Mouse (Mus musculus): ENCODE results near the gene Zfp386. TPM values are rescaled to one million over a fixed set of nuclear protein-coding genes. Genes with fewer than 3 reads are reported as not detected.
"Not testable (repeated sequence)": the region's sequence is repeated elsewhere in the genome, so short reads cannot be mapped to it uniquely, and the experiment has no call there.

Zfp386 gene
- 67.4 and 70.8 TPM in 2 replicates for polyA plus RNA-seq (2014; fragmentation: Nextera tagmentation; extraction: Ambion mirVana)

DNA sequence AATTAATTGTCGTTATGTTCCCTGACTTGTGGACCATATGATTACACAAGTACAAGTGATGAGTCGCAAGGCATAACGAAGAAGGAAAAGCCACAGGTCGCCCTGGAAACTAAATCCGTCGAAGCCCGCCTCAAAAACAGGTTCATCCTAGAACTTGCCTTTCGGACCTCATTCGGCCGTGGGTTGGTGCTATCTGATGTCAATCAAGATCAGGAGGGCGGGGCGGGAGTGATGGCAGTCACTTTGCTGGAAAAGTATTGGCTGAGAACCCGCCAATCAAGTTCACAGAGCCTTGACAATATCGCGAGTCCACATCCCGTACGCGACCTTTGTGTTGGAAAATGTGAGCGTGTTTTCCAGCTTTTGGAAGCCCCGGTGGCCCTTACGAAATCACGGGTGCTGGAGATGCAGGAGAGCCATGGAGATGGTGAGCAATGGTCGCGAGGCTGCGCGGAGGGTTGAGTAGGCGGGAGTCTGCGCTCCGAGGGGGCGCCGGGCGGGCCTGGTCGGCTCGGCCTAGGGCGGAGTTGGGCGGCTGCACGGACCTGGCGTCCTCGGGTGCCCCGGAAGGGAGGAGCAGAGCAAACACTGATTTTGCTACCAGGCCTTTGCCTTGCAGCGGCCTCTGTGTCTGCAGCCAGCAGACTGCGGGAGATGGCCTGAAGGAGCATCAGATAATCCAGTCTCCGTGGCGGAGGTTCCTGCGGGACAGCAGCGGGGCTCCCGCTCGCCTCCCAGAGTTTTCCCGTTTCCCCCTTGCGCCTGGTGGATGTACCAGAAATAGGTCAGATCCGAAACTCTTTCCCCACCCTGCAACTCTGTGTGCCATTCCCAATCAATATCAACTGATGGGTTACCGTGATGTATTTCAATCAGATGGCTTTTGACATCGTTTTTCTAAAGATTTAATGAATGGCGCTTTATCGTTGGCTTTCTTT, at the start of gene Zfp386:
Gene Zfp386 (plus strand): TSS at position 285 of the 938 bp plus-strand sequence.
- Histone ChIP-seq H3K4me3 (ENCODE audit: low read depth, low read length) (peak within 1 kb of the TSS; percentile 92), H3K4me2 (ENCODE audit: low read depth) (peak within 1 kb of the TSS; percentile 65), H3K36me3 (ENCODE audit: control insufficient read depth, insufficient read depth, low read length) (peaks cover 5% of the 10 kb centered on the region), H3K4me1 (ENCODE audit: control insufficient read depth, insufficient read depth, low read length) (peaks cover 10% of the 10 kb centered on the region; the same call in 1 of the 2 replicates), H3K27ac (ENCODE audit: low read depth, low read length) (peak within 1 kb of the TSS; percentile 93), H3K27me3 (ENCODE audit: control insufficient read depth, insufficient read depth, low read length) (no peaks in the 10 kb centered on the region), H3K9ac (ENCODE audit: low read length) (peak within 1 kb of the TSS; percentile 98), H3K9me3 (ENCODE audit: control insufficient read depth, low read length) (no peaks in the 10 kb centered on the region)
- 1% methylated on average over 55 of the region's 55 CpGs for WGBS
- ATAC-seq (ENCODE audit: insufficient read depth, low FRiP score, low TSS enrichment) (peak; percentile 100), DNase-seq (ENCODE audit: low spot score) (peak; percentile 96)

DNA sequence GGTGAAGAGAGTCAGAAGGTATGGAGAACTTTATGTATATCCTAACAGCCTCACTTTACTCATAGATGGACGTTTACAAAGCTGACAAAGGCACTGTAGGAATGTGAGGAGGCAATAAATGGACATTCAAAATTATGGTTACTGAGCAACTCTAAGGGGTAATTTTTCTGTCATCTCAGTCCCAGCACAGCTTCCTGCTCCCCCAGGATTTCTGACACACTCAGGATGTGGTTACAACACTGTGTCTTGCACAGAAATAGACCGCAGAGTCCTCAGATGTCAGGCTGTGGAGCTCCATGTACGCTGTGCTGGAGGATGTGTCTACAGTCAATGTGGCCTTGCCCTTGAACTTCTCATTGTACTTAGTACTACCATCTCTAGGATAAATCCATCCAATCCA, 47.7 kb upstream of the Zfp386 start:
- not testable (repeated sequence) for H3K27me3 ChIP-seq (ENCODE audit: control insufficient read depth, insufficient read depth, low read length); H3K9me3 ChIP-seq (ENCODE audit: control insufficient read depth, low read length); H3K4me1 ChIP-seq (ENCODE audit: control insufficient read depth, insufficient read depth, low read length); H3K9ac ChIP-seq (ENCODE audit: low read length); H3K4me2 ChIP-seq (ENCODE audit: low read depth); H3K27ac ChIP-seq (ENCODE audit: low read depth, low read length); H3K36me3 ChIP-seq (ENCODE audit: control insufficient read depth, insufficient read depth, low read length); ATAC-seq (ENCODE audit: insufficient read depth, low FRiP score, low TSS enrichment); H3K4me3 ChIP-seq (ENCODE audit: low read depth, low read length); DNase-seq (ENCODE audit: low spot score)
- 76% methylated on average over 3 of the region's 3 CpGs for WGBS

DNA sequence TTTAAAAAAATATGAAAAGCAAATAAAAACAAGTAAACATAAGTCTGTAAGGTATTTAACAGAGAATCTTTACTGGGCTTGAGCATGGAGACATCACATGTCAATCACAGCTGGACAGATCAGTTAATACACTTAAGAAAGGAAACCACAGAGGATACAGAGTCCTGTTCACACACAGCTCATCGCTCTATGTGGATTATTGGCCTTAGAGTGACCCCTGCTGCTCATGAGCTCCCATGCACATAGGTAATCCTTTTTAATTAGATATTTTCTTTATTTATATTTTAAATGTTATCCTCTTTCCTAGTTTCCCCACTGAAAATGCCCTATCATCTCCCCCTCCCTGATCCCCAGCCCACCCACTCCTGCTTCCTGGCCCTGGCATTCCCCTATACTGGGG, 44.6 kb upstream of the Zfp386 start:
- not testable (repeated sequence) for H3K4me2 ChIP-seq (ENCODE audit: low read depth); H3K4me1 ChIP-seq (ENCODE audit: control insufficient read depth, insufficient read depth, low read length); ATAC-seq (ENCODE audit: insufficient read depth, low FRiP score, low TSS enrichment); H3K36me3 ChIP-seq (ENCODE audit: control insufficient read depth, insufficient read depth, low read length); H3K4me3 ChIP-seq (ENCODE audit: low read depth, low read length); H3K9me3 ChIP-seq (ENCODE audit: control insufficient read depth, low read length); H3K9ac ChIP-seq (ENCODE audit: low read length); H3K27ac ChIP-seq (ENCODE audit: low read depth, low read length); DNase-seq (ENCODE audit: low spot score); H3K27me3 ChIP-seq (ENCODE audit: control insufficient read depth, insufficient read depth, low read length)
- WGBS: 67% methylated on average over 1 of the region's 1 CpGs

DNA sequence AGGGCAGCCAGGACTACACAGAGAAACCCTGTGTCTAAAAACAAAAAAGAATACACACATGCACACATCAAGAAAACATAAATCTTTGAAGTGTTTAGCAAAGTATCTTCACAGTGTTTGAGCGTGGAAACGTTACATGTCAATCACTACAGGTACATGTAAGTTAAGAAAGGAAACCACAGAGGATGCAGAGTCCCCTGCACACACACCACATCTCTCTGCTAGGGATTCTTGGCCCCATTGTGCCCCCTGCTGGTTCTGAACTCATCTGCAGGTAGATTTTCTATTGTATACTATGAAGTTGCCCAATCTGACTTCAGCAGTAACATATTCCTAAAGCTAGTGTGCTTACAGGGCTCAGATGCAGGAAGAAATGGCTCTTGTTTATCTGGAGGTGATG, 36.7 kb upstream of the Zfp386 start:
- Histone ChIP-seq H3K4me3 (ENCODE audit: low read depth, low read length) (no peak overlapping the region), H3K27ac (ENCODE audit: low read depth, low read length) (no peak overlapping the region), H3K4me2 (ENCODE audit: low read depth) (no peak overlapping the region), H3K27me3 (ENCODE audit: control insufficient read depth, insufficient read depth, low read length) (no peaks in the 10 kb centered on the region), H3K36me3 (ENCODE audit: control insufficient read depth, insufficient read depth, low read length) (no peaks in the 10 kb centered on the region), H3K9me3 (ENCODE audit: control insufficient read depth, low read length) (no peaks in the 10 kb centered on the region), H3K4me1 (ENCODE audit: control insufficient read depth, insufficient read depth, low read length) (no peaks in the 10 kb centered on the region), H3K9ac (ENCODE audit: low read length) (no peak overlapping the region)
- DNase-seq (ENCODE audit: low spot score): no peak
- 84% methylated on average over 2 of the region's 2 CpGs for WGBS
- ATAC-seq (ENCODE audit: insufficient read depth, low FRiP score, low TSS enrichment): no peak

DNA sequence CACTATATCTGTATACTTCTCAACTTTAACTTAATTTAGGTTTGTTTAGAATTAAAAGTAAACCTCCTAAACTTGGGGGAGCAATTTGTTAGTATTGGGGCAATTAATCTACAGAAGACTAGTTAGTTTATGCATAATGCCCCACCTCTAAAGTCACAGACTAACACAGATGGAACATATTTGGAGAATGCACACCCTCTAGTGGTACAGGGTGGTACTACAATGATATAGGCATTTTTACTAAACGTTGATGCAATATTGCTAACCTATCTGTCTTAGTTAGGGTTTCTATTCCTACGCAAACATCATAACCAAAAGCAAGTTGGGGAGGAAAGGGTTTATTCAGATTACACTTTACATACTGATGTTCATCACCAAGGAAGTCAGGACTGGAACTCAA, 19.4 kb upstream of the Zfp386 start:
- Histone ChIP-seq H3K27ac (ENCODE audit: low read depth, low read length) (no peak overlapping the region), H3K36me3 (ENCODE audit: control insufficient read depth, insufficient read depth, low read length) (no peaks in the 10 kb centered on the region), H3K4me2 (ENCODE audit: low read depth) (no peak overlapping the region), H3K9me3 (ENCODE audit: control insufficient read depth, low read length) (no peaks in the 10 kb centered on the region), H3K4me3 (ENCODE audit: low read depth, low read length) (no peak overlapping the region), H3K4me1 (ENCODE audit: control insufficient read depth, insufficient read depth, low read length) (no peaks in the 10 kb centered on the region), H3K9ac (ENCODE audit: low read length) (no peak overlapping the region), H3K27me3 (ENCODE audit: control insufficient read depth, insufficient read depth, low read length) (no peaks in the 10 kb centered on the region)
- DNase-seq (ENCODE audit: low spot score) (no peak), ATAC-seq (ENCODE audit: insufficient read depth, low FRiP score, low TSS enrichment) (no peak)
- 58% methylated on average over 2 of the region's 2 CpGs for WGBS

DNA sequence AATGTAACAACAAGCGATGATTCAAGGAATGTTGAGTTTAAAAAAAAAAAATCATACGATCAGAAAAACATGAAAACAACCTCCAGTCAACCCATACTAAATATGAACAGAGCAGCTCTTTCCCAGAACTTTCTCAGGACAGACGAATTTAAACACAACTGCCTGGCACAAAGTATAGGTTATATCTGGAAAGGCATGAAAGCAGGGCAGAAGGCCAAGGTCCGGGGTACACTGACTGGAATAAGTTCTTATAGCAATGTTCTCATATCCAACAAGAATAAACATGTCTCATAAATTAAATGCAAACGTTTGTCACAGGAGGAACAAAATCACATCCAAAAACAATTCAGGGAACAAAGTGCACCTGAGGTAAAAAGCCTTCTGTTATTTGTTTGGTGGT, 12.2 kb upstream of the Zfp386 start:
- Histone ChIP-seq H3K4me1 (ENCODE audit: control insufficient read depth, insufficient read depth, low read length) (no peaks in the 10 kb centered on the region), H3K27me3 (ENCODE audit: control insufficient read depth, insufficient read depth, low read length) (no peaks in the 10 kb centered on the region), H3K27ac (ENCODE audit: low read depth, low read length) (no peak overlapping the region), H3K36me3 (ENCODE audit: control insufficient read depth, insufficient read depth, low read length) (no peaks in the 10 kb centered on the region), H3K9me3 (ENCODE audit: control insufficient read depth, low read length) (no peaks in the 10 kb centered on the region), H3K4me2 (ENCODE audit: low read depth) (no peak overlapping the region), H3K4me3 (ENCODE audit: low read depth, low read length) (no peak overlapping the region), H3K9ac (ENCODE audit: low read length) (no peak overlapping the region)
- 81% methylated on average over 5 of the region's 5 CpGs for WGBS
- no peak for ATAC-seq (ENCODE audit: insufficient read depth, low FRiP score, low TSS enrichment)
- DNase-seq (ENCODE audit: low spot score): no peak

DNA sequence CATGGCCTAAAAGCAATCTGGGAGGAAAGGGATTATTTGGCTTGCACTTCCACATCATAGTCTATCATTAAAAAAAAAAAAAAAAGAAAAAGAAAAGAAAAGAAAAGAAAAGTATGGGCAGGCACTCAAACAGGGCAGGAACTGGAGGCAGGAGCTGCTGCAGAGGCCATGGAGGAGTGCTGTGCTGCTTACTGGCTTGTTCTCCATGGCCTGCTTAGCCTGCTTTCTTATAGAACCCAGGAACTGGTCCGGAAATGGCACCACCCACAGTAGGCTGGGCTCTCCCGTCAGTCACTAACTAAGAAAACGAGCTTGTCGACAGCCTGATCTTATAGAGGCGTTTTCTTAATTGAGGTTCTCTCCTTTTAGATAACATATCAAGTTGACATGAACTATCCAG, 2.7 kb upstream of the Zfp386 start:
- DNase-seq (ENCODE audit: low spot score) (no peak), ATAC-seq (ENCODE audit: insufficient read depth, low FRiP score, low TSS enrichment) (no peak)
- Histone ChIP-seq H3K4me2 (ENCODE audit: low read depth) (no peak overlapping the region), H3K9ac (ENCODE audit: low read length) (no peak overlapping the region), H3K4me3 (ENCODE audit: low read depth, low read length) (no peak overlapping the region), H3K36me3 (ENCODE audit: control insufficient read depth, insufficient read depth, low read length) (no peaks in the 10 kb centered on the region), H3K27me3 (ENCODE audit: control insufficient read depth, insufficient read depth, low read length) (no peaks in the 10 kb centered on the region), H3K4me1 (ENCODE audit: control insufficient read depth, insufficient read depth, low read length) (peaks cover 10% of the 10 kb centered on the region; the same call in 1 of the 2 replicates), H3K27ac (ENCODE audit: low read depth, low read length) (no peak overlapping the region), H3K9me3 (ENCODE audit: control insufficient read depth, low read length) (no peaks in the 10 kb centered on the region)
- WGBS: 90% methylated on average over 5 of the region's 5 CpGs

DNA sequence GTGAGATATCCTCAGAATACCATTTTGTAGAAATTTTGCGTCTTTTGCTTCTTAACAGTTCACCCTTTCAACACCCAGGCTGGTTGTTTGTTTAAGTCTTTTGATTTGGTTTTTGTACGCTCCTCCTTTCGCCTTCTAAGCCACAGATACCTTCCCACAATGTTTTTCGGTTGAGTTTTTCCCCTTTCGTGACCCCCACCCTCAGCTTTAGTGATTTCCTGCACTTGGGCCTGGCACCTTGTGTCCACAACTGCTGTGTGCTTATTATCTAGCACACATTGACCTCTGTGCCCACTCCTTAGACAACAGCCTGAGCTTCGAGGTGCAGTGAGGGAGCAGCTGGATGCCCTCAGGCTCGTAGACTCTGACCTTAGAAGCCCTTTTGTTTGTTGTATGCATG, 1.2 kb downstream of the Zfp386 start:
- no peak overlapping the region for H3K27ac ChIP-seq (ENCODE audit: low read depth, low read length)
- peaks cover 10% of the 10 kb centered on the region; the same call in 1 of the 2 replicates for H3K4me1 ChIP-seq (ENCODE audit: control insufficient read depth, insufficient read depth, low read length)
- H3K27me3 ChIP-seq (ENCODE audit: control insufficient read depth, insufficient read depth, low read length): no peaks in the 10 kb centered on the region
- H3K9me3 ChIP-seq (ENCODE audit: control insufficient read depth, low read length): no peaks in the 10 kb centered on the region
- peaks cover 5% of the 10 kb centered on the region for H3K36me3 ChIP-seq (ENCODE audit: control insufficient read depth, insufficient read depth, low read length)
- 60% methylated on average over 7 of the region's 7 CpGs for WGBS
- H3K4me2 ChIP-seq (ENCODE audit: low read depth): peak overlapping the region; percentile 65
- DNase-seq (ENCODE audit: low spot score) (no peak), ATAC-seq (ENCODE audit: insufficient read depth, low FRiP score, low TSS enrichment) (no peak)
- peak overlapping the region; percentile 92 for H3K4me3 ChIP-seq (ENCODE audit: low read depth, low read length)
- peak overlapping the region; percentile 26; the same call in 1 of the 2 replicates for H3K9ac ChIP-seq (ENCODE audit: low read length)

DNA sequence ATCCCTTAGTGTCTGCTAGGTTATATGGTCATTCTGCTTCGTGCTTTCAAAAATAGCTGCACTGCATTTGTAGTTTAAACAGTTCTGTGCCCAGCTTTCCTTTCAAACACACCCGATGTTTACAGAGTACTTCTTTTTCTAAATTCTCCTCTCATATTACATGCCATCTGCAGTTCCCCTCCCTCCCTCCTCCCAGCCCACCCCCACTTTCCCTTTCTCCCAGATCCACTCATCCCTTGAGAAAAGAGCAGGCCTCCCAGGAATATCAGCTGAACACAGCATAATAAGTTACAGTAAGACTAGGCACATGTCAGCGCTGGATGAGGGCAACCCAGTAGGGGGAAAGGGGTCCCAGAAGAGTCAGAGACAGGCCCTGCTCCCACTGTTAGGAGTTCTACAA, 1.7 kb downstream of the Zfp386 start:
- WGBS: 83% methylated on average over 3 of the region's 3 CpGs
- DNase-seq (ENCODE audit: low spot score) (no peak), ATAC-seq (ENCODE audit: insufficient read depth, low FRiP score, low TSS enrichment) (no peak)
- peaks cover 6% of the 10 kb centered on the region for H3K36me3 ChIP-seq (ENCODE audit: control insufficient read depth, insufficient read depth, low read length)
- H3K27ac ChIP-seq (ENCODE audit: low read depth, low read length): no peak overlapping the region
- H3K4me2 ChIP-seq (ENCODE audit: low read depth): peak overlapping the region; percentile 65
- H3K9me3 ChIP-seq (ENCODE audit: control insufficient read depth, low read length): peaks cover 1% of the 10 kb centered on the region; the same call in 1 of the 2 replicates
- peak overlapping the region; percentile 92; the same call in 1 of the 2 replicates for H3K4me3 ChIP-seq (ENCODE audit: low read depth, low read length)
- H3K27me3 ChIP-seq (ENCODE audit: control insufficient read depth, insufficient read depth, low read length): no peaks in the 10 kb centered on the region
- H3K9ac ChIP-seq (ENCODE audit: low read length): no peak overlapping the region
- peaks cover 10% of the 10 kb centered on the region; the same call in 1 of the 2 replicates for H3K4me1 ChIP-seq (ENCODE audit: control insufficient read depth, insufficient read depth, low read length)

All from neural tube, embryonic 11.5 days (tissue).